Mouse (Mus musculus) MEL (cell line): Measurements from ENCODE around the gene Ppp1r11. TPM values are rescaled to one million over a fixed set of nuclear protein-coding genes. Genes with fewer than 3 reads are reported as not detected.

ENCODE experiments used
- DNase-seq: peaks from one replicate; pipeline ENCODE4 v3.0.0; 2011; ENCODE audit warnings: low read depth, low spot score
- H3K27ac ChIP-seq: 2 replicates; pipeline ENCODE4 v1.5.1; 2012; ENCODE audit warnings: low read depth, mild to moderate bottlenecking, control low read depth, low read length, moderate library complexity; ENCODE audit not compliant: control insufficient read depth
- H3K27me3 ChIP-seq, 2 experiments: fragments of 150-350 bp in 1 of 2; sonication (generic) in 1 of 2; 2 replicates each; pipeline ENCODE4 v1.6.1; 2012; ENCODE audit warnings: low read length in 2 of 2, mild to moderate bottlenecking in 2 of 2, improper control_type of control experiment in 1 of 2, moderate library complexity in 1 of 2; ENCODE audit not compliant: insufficient read depth in 2 of 2, control insufficient read depth in 1 of 2
- H3K36me3 ChIP-seq, 2 experiments: 2 replicates each; pipeline ENCODE4 v1.6.1; 2012 to 2014; ENCODE audit warnings: low read length in 2 of 2, improper control_type of control experiment in 1 of 2, inconsistent platforms in 1 of 2, mild to moderate bottlenecking in 1 of 2; ENCODE audit not compliant: insufficient read depth in 2 of 2, control insufficient read depth in 1 of 2
- H3K4me1 ChIP-seq, 2 experiments: fragments of 150-350 bp in 1 of 2; sonication (generic) in 1 of 2; 2 replicates each; pipeline ENCODE4 v1.6.1; 2012; ENCODE audit warnings: low read length in 2 of 2, improper control_type of control experiment in 1 of 2, mild to moderate bottlenecking in 1 of 2; ENCODE audit not compliant: insufficient read depth in 2 of 2, control insufficient read depth in 1 of 2
- H3K4me3 ChIP-seq, 2 experiments: fragments of 150-350 bp in 1 of 2; sonication (generic) in 1 of 2; 2 replicates each; pipeline ENCODE4 v1.5.1; 2012; ENCODE audit warnings: low read depth in 2 of 2, low read length in 2 of 2, mild to moderate bottlenecking in 2 of 2, moderate library complexity in 2 of 2, control low read depth in 1 of 2, improper control_type of control experiment in 1 of 2; ENCODE audit not compliant: control insufficient read depth in 1 of 2, insufficient read depth in 1 of 2
- H3K79me2 ChIP-seq: 2 replicates; pipeline ENCODE4 v1.6.1; 2012; ENCODE audit warnings: mild to moderate bottlenecking, low read length, moderate library complexity; ENCODE audit not compliant: control insufficient read depth, poor library complexity, insufficient read depth
- H3K9ac ChIP-seq: 2 replicates; pipeline ENCODE4 v1.6.1; 2012; ENCODE audit warnings: low read depth, mild to moderate bottlenecking, control low read depth, low read length, moderate library complexity; ENCODE audit not compliant: control insufficient read depth, poor library complexity, severe bottlenecking
- H3K9me3 ChIP-seq: fragments of 150-350 bp; sonication (generic); replicated peaks from 2 replicates; pipeline ENCODE4 v1.6.1; 2012; ENCODE audit warnings: mild to moderate bottlenecking, low read length, improper control_type of control experiment, moderate library complexity; ENCODE audit not compliant: insufficient read depth
- CHD2 ChIP-seq: IDR thresholded peaks from 2 replicates; pipeline ENCODE4 v1.6.1; 2011; ENCODE audit warnings: low read length, improper control_type of control experiment
- CTCF ChIP-seq, 3 experiments: IDR thresholded peaks in 2 of 3; conservative IDR thresholded peaks in 1 of 3; 2 replicates each; pipeline ENCODE4 v1.5.1; 2011 to 2012; ENCODE audit warnings: low read length in 3 of 3, low read depth in 2 of 3, mild to moderate bottlenecking in 2 of 3, improper control_type of control experiment in 1 of 3, inconsistent platforms in 1 of 3, mixed read lengths in 1 of 3, moderate library complexity in 1 of 3; ENCODE audit not compliant: control insufficient read depth in 1 of 3, insufficient read depth in 1 of 3, poor library complexity in 1 of 3, severe bottlenecking in 1 of 3
- E2F4 ChIP-seq: IDR thresholded peaks from 2 replicates; pipeline ENCODE4 v1.6.1; 2011; ENCODE audit warnings: low read depth, low read length, improper control_type of control experiment, borderline replicate concordance
- ELF1 ChIP-seq: IDR thresholded peaks from 2 replicates; pipeline ENCODE4 v1.6.1; 2014; ENCODE audit warnings: low read depth, mild to moderate bottlenecking, inconsistent platforms, low read length, improper control_type of control experiment, moderate library complexity
- EP300 ChIP-seq, 2 experiments: IDR thresholded peaks; 2 replicates each; pipeline ENCODE4 v1.6.1; 2011; ENCODE audit warnings: improper control_type of control experiment in 2 of 2, low read length in 2 of 2, low read depth in 1 of 2, mild to moderate bottlenecking in 1 of 2
- GATA1 ChIP-seq: IDR thresholded peaks from 2 replicates; pipeline ENCODE4 v1.6.1; 2011; ENCODE audit warnings: low read depth, low read length, improper control_type of control experiment
- HCFC1 ChIP-seq: IDR thresholded peaks from 2 replicates; pipeline ENCODE4 v1.6.1; 2012; ENCODE audit warnings: low read depth, mild to moderate bottlenecking, inconsistent platforms, low read length, improper control_type of control experiment, moderate library complexity
- JUND ChIP-seq: IDR thresholded peaks from 2 replicates; pipeline ENCODE4 v1.6.1; 2011; ENCODE audit warnings: low read depth, mild to moderate bottlenecking, improper control_type of control experiment, low read length
- KAT2A ChIP-seq: conservative IDR thresholded peaks from 2 replicates; pipeline ENCODE4 v1.6.1; 2012; ENCODE audit warnings: low read depth, low read length, improper control_type of control experiment, inconsistent platforms
- MAX ChIP-seq: IDR thresholded peaks from 2 replicates; pipeline ENCODE4 v1.6.1; 2011; ENCODE audit warnings: low read length, improper control_type of control experiment
- MAZ ChIP-seq: IDR thresholded peaks from 2 replicates; pipeline ENCODE4 v1.6.1; 2012; ENCODE audit warnings: low read depth, mild to moderate bottlenecking, inconsistent platforms, low read length, improper control_type of control experiment
- MEF2A ChIP-seq: IDR thresholded peaks from 2 replicates; pipeline ENCODE4 v1.6.1; 2014; ENCODE audit warnings: low read depth, mild to moderate bottlenecking, inconsistent platforms, low read length, improper control_type of control experiment; ENCODE audit not compliant: poor library complexity, insufficient replicate concordance, severe bottlenecking; ENCODE audit errors: extremely low read depth
- NELFE ChIP-seq: IDR thresholded peaks from 2 replicates; pipeline ENCODE4 v1.6.1; 2011; ENCODE audit warnings: low read depth, low read length, improper control_type of control experiment
- POLR2A ChIP-seq, 2 experiments: IDR thresholded peaks; 2 replicates each; pipeline ENCODE4 v1.6.1; 2011 to 2012; ENCODE audit warnings: low read length in 2 of 2, mild to moderate bottlenecking in 2 of 2, control low read depth in 1 of 2, improper control_type of control experiment in 1 of 2, low read depth in 1 of 2, moderate library complexity in 1 of 2; ENCODE audit not compliant: control insufficient read depth in 1 of 2, insufficient read depth in 1 of 2, poor library complexity in 1 of 2
- POLR2AphosphoS2 ChIP-seq: IDR thresholded peaks from 2 replicates; pipeline ENCODE4 v1.6.1; 2011; ENCODE audit warnings: low read length, improper control_type of control experiment
- POLR2AphosphoS5 ChIP-seq: IDR thresholded peaks from 2 replicates; pipeline ENCODE4 v1.6.1; 2012; ENCODE audit warnings: low read depth, borderline replicate concordance, mild to moderate bottlenecking, inconsistent platforms, low read length, moderate library complexity, mixed read lengths
- SMC3 ChIP-seq: IDR thresholded peaks from 2 replicates; pipeline ENCODE4 v1.6.1; 2011; ENCODE audit warnings: low read depth, low read length, improper control_type of control experiment
- TBP ChIP-seq: IDR thresholded peaks from 2 replicates; pipeline ENCODE4 v1.8.0; 2011; ENCODE audit warnings: low read depth, low read length, improper control_type of control experiment
- UBTF ChIP-seq: IDR thresholded peaks from 2 replicates; pipeline ENCODE4 v1.6.1; 2012; ENCODE audit warnings: low read depth, mild to moderate bottlenecking, inconsistent platforms, low read length, improper control_type of control experiment, moderate library complexity, borderline replicate concordance; ENCODE audit not compliant: insufficient read depth
- USF2 ChIP-seq, 2 experiments: IDR thresholded peaks; 2 replicates each; pipeline ENCODE4 v1.6.1; 2011 to 2012; ENCODE audit warnings: improper control_type of control experiment in 2 of 2, low read length in 2 of 2, borderline replicate concordance in 1 of 2, inconsistent platforms in 1 of 2, low read depth in 1 of 2, mild to moderate bottlenecking in 1 of 2; ENCODE audit not compliant: insufficient read depth in 1 of 2
- ZC3H11A ChIP-seq: IDR thresholded peaks from 2 replicates; pipeline ENCODE4 v1.6.1; 2012; ENCODE audit warnings: low read depth, mild to moderate bottlenecking, inconsistent platforms, low read length, improper control_type of control experiment
- ZKSCAN1 ChIP-seq: IDR thresholded peaks from 2 replicates; pipeline ENCODE4 v1.6.1; 2012; ENCODE audit warnings: low read depth, mild to moderate bottlenecking, inconsistent platforms, low read length, improper control_type of control experiment, moderate library complexity
- ZMIZ1 ChIP-seq: IDR thresholded peaks from 2 replicates; pipeline ENCODE4 v1.6.1; 2012; ENCODE audit warnings: low read depth, mild to moderate bottlenecking, inconsistent platforms, low read length, improper control_type of control experiment, moderate library complexity
- ZNF384 ChIP-seq: IDR thresholded peaks from 2 replicates; pipeline ENCODE4 v1.6.1; 2012; ENCODE audit warnings: low read depth, mild to moderate bottlenecking, inconsistent platforms, low read length, improper control_type of control experiment
- polyA plus RNA-seq, 2 experiments: library from polyadenylated mRNA; stranded (reverse) in 1 of 2; unstranded in 1 of 2; fragments of >175 nt in 1 of 2; fragments of >200 nt in 1 of 2; gene quantifications; 2 replicates each; pipeline versions ENCODE4 v1.2.1 to v1.2.4; 2012; ENCODE audit warnings: low replicate concordance in 2 of 2, low read depth in 1 of 2; ENCODE audit not compliant: insufficient read length in 2 of 2, insufficient read depth in 1 of 2, missing spikeins in 1 of 2
- total RNA-seq: library from RNA; depleted of rRNA; stranded (reverse); fragments of 300-350 nt; gene quantifications from 2 replicates; pipeline ENCODE4 v1.2.3, GENCODE M21; 2012

Ppp1r11 gene
- total and polyA plus RNA-seq, 3 experiments, result 138 to 146 TPM; not detected in 1

GRCm38 (mm10) chr17:36973271-36973787 is 21.8 kb upstream of the Ppp1r11 start:
- TF ChIP-seq HCFC1 (no peak), ZC3H11A (no peak), POLR2AphosphoS2 (no peak), TBP (no peak), MEF2A (no peak), JUND (no peak), USF2 (IDR thresholded peaks at IDR 0.05; ENCODE audit: borderline replicate concordance in 1 of 2, insufficient read depth in 1 of 2, low read depth in 1 of 2, low read length in 2 of 2) (no peak), EP300 (IDR thresholded peaks at IDR 0.05; ENCODE audit: low read depth in 1 of 2, low read length in 2 of 2) (no peak), CHD2 (no peak), ELF1 (no peak), UBTF (no peak), POLR2A (IDR thresholded peaks at IDR 0.05; ENCODE audit: control insufficient read depth in 1 of 2, insufficient read depth in 1 of 2, low read depth in 1 of 2, low read length in 2 of 2, poor library complexity in 1 of 2) (no peak), ZNF384 (no peak), GATA1 (no peak), CTCF (IDR thresholded peaks at IDR 0.05 in 2 of 3, conservative IDR thresholded peaks at IDR 0.05 in 1 of 3; ENCODE audit: control insufficient read depth in 1 of 3, insufficient read depth in 1 of 3, low read depth in 2 of 3, low read length in 3 of 3, poor library complexity in 1 of 3, severe bottlenecking in 1 of 3) (no peak), E2F4 (no peak), POLR2AphosphoS5 (no peak), ZKSCAN1 (no peak), SMC3 (no peak), NELFE (no peak)
- TF ChIP-seq, all 39 proteins: peak for 0
- Histone ChIP-seq H3K27ac (no peak overlapping the region), H3K79me2 (no peaks in the 10 kb centered on the region), H3K4me1 (no peaks in the 10 kb centered on the region), H3K9ac (no peak overlapping the region), H3K9me3 (no peaks in the 10 kb centered on the region), H3K4me3 (no peak overlapping the region), H3K36me3 (no peaks in the 10 kb centered on the region), H3K27me3 (peaks cover 3 to 6% of the 10 kb centered on the region in 2 experiments; a peak in 3 of 4 replicates)
- no peak for DNase-seq

- DNase-seq, result no peak
- Histone ChIP-seq H3K9me3 (no peaks in the 10 kb centered on the region), H3K4me3 (no peak overlapping the region), H3K79me2 (no peaks in the 10 kb centered on the region), H3K4me1 (no peaks in the 10 kb centered on the region), H3K9ac (no peak overlapping the region), H3K27me3 (peaks cover 0 to 6% of the 10 kb centered on the region in 2 experiments; a peak in 2 of 4 replicates), H3K36me3 (no peaks in the 10 kb centered on the region), H3K27ac (no peak overlapping the region)
- no peak for TF ChIP-seq POLR2AphosphoS2
- no peak for TF ChIP-seq SMC3
- TF ChIP-seq ZMIZ1, result no peak
- no peak for TF ChIP-seq UBTF
- no peak for TF ChIP-seq MAZ
- no peak for TF ChIP-seq POLR2A (IDR thresholded peaks at IDR 0.05; ENCODE audit: control insufficient read depth in 1 of 2, insufficient read depth in 1 of 2, low read depth in 1 of 2, low read length in 2 of 2, poor library complexity in 1 of 2)
- no peak for TF ChIP-seq MAX
- no peak for TF ChIP-seq USF2 (IDR thresholded peaks at IDR 0.05; ENCODE audit: borderline replicate concordance in 1 of 2, insufficient read depth in 1 of 2, low read depth in 1 of 2, low read length in 2 of 2)
- no peak for TF ChIP-seq KAT2A
- TF ChIP-seq ZNF384, result no peak
- no peak for TF ChIP-seq HCFC1
Measured at GRCm38 (mm10) chr17:36972791-36973190, 21.2 kb upstream of the Ppp1r11 start.
